Mouse (Mus musculus): ENCODE measurements around the gene Prrt2. TPM values are rescaled to one million over a fixed set of nuclear protein-coding genes. Genes with fewer than 3 reads are reported as not detected.

Gene Prrt2
- 3.3 and 4.4 TPM in 2 replicates for polyA plus RNA-seq (2016; fragmentation: Nextera tagmentation; extraction: Ambion mirVana)

DNA sequence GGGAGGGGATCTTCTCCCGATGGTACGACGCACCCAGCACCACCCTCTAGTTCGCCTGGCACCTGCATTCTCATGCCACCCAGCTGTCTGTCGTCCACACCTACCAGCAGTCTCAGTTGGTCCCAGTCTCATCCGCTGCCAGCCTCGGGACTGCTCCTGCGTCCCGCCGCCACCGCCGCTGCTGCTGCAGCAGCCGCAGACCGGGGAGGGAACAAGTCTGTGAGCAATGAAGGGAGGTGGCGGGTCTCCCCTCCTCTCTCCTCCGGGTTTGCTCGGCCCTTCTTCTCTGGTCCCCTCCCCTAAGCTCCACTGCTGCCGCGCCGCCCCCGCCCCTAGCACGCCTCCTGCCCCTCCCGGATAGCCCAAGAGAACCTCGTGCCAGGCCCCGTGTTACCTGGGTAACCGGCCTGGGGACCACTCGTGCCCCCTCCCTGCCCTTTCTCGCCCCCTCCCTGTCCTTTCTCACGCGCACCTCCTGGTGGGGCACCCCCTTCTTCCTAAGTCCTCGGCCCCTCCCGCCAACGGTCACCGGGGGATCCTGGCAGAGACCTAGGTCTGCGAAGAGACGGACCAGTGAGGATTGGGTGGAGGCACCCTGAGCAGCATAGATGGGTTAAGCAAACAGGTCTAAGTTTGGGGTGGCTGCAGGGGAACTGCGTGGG is at the start of gene Prrt2, which contains the start of gene Gm42742:
Gene Prrt2, minus strand, starts transcription at position 311 of the 662 bp plus-strand sequence.
Gene Gm42742, minus strand, starts transcription at position 197 of the 662 bp plus-strand sequence.
- Histone ChIP-seq H3K9me3 (no peaks in the 10 kb centered on the region), H3K4me3 (peak within 1 kb of the TSS; percentile 90), H3K36me3 (peaks cover 43% of the 10 kb centered on the region), H3K27me3 (ENCODE audit: insufficient read depth, poor library complexity, severe bottlenecking) (no peaks in the 10 kb centered on the region), H3K27ac (peak within 1 kb of the TSS; percentile 86), H3K4me1 (replicated peaks) (peaks cover 88% of the 10 kb centered on the region)
- peak; percentile 68 for DNase-seq (ENCODE audit: low spot score)
- under 1% methylated on average over 37 of the region's 37 CpGs for WGBS

GRCm38 (mm10) chr7:127066317-127066716 is 45.3 kb upstream of the Prrt2 start:
- H3K36me3 ChIP-seq, result no peaks in the 10 kb centered on the region
- no peaks in the 10 kb centered on the region for H3K9me3 ChIP-seq
- H3K4me1 ChIP-seq (replicated peaks), result no peaks in the 10 kb centered on the region
- no peak overlapping the region for H3K4me3 ChIP-seq
- H3K27ac ChIP-seq, result no peak overlapping the region
- no peak for DNase-seq (ENCODE audit: low spot score)
- WGBS, result 83% methylated on average over 4 of the region's 4 CpGs
- no peaks in the 10 kb centered on the region for H3K27me3 ChIP-seq (ENCODE audit: insufficient read depth, poor library complexity, severe bottlenecking)

DNA sequence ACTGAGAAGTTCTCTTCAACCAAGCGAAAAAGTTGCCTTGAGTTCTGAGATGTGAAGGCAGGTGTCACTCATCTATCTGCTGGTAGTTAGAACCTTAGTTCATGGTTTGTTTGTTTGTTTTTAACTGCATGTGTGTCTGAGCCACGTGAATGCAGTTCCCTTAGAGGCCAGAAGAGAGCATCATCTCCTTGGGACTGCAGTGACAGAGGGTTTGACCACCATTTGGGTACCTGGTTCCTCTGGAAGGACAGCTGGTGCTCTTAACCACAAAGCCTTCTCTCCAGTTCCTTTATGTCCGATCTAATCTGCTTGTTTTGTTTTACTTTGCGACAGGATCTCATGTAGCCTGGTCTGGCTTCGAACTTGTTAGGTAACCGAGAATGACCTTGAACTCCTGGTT is 44.5 kb upstream of the Prrt2 start:
- no peaks in the 10 kb centered on the region for H3K4me1 ChIP-seq (replicated peaks)
- no peak for DNase-seq (ENCODE audit: low spot score)
- no peaks in the 10 kb centered on the region for H3K27me3 ChIP-seq (ENCODE audit: insufficient read depth, poor library complexity, severe bottlenecking)
- WGBS, result 86% methylated on average over 6 of the region's 6 CpGs
- H3K36me3 ChIP-seq, result no peaks in the 10 kb centered on the region
- no peak overlapping the region for H3K27ac ChIP-seq
- no peak overlapping the region for H3K4me3 ChIP-seq
- no peaks in the 10 kb centered on the region for H3K9me3 ChIP-seq

GRCm38 (mm10) chr7:127055026-127055585 is 34.1 kb upstream of the Prrt2 start:
- Histone ChIP-seq H3K36me3 (no peaks in the 10 kb centered on the region), H3K27me3 (ENCODE audit: insufficient read depth, poor library complexity, severe bottlenecking) (no peaks in the 10 kb centered on the region), H3K27ac (no peak overlapping the region), H3K4me3 (no peak overlapping the region), H3K9me3 (no peaks in the 10 kb centered on the region), H3K4me1 (replicated peaks) (no peaks in the 10 kb centered on the region)
- WGBS, result 77% methylated on average over 5 of the region's 5 CpGs
- DNase-seq (ENCODE audit: low spot score), result no peak

GRCm38 (mm10) chr7:127041851-127042672 is 21.1 kb upstream of the Prrt2 start, which contains the start of gene Kif22:
Gene Kif22 (minus strand): TSS chr7:127042471.
- no peaks in the 10 kb centered on the region for H3K9me3 ChIP-seq
- H3K4me3 ChIP-seq, result peak within 1 kb of the TSS; percentile 96
- H3K27ac ChIP-seq, result peak within 1 kb of the TSS; percentile 96
- peak; percentile 92 for DNase-seq (ENCODE audit: low spot score)
- H3K27me3 ChIP-seq (ENCODE audit: insufficient read depth, poor library complexity, severe bottlenecking), result no peaks in the 10 kb centered on the region
- WGBS, result under 1% methylated on average over 53 of the region's 53 CpGs
- H3K4me1 ChIP-seq (replicated peaks), result peaks cover 23% of the 10 kb centered on the region
- peaks cover 34% of the 10 kb centered on the region for H3K36me3 ChIP-seq

- DNase-seq (ENCODE audit: low spot score), result no peak
- no peak overlapping the region for H3K27ac ChIP-seq
- peaks cover 17% of the 10 kb centered on the region for H3K4me1 ChIP-seq (replicated peaks)
- 81% methylated on average over 1 of the region's 1 CpGs for WGBS
- no peaks in the 10 kb centered on the region for H3K27me3 ChIP-seq (ENCODE audit: insufficient read depth, poor library complexity, severe bottlenecking)
- peaks cover 86% of the 10 kb centered on the region for H3K36me3 ChIP-seq
- no peak overlapping the region for H3K4me3 ChIP-seq
- H3K9me3 ChIP-seq, result no peaks in the 10 kb centered on the region
Observed at GRCm38 (mm10) chr7:127031244-127031643, 10.2 kb upstream of the Prrt2 start.

DNA sequence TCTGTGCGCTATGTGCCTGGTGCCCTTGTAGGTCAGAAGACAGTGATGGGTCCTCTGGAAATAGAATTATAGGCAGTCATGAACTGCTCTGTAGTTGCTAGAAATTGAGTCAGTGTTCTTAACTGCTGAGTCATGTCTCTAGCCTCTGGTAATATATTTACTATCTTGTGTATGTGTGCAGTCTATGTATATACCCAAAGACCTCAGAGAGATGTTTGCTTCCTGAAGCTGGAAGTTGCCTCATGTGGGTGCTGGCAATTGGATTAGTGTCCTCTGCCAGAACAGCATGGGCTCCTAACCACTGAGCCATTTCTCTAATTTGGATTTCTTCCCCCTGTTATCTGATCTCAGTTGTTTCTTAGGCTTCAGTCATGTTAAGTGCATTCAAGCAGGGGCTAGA is 9.2 kb upstream of the Prrt2 start:
- DNase-seq (ENCODE audit: low spot score), result no peak
- Histone ChIP-seq H3K27me3 (ENCODE audit: insufficient read depth, poor library complexity, severe bottlenecking) (no peaks in the 10 kb centered on the region), H3K4me3 (no peak overlapping the region), H3K36me3 (peaks cover 81% of the 10 kb centered on the region), H3K9me3 (no peaks in the 10 kb centered on the region), H3K4me1 (replicated peaks) (peaks cover 20% of the 10 kb centered on the region), H3K27ac (no peak overlapping the region)
- WGBS, result 100% methylated on average over 1 of the region's 1 CpGs

GRCm38 (mm10) chr7:127027885-127028284 is 6.9 kb upstream of the Prrt2 start:
- no peak for DNase-seq (ENCODE audit: low spot score)
- peaks cover 81% of the 10 kb centered on the region for H3K36me3 ChIP-seq
- 79% methylated on average over 8 of the region's 8 CpGs for WGBS

DNA sequence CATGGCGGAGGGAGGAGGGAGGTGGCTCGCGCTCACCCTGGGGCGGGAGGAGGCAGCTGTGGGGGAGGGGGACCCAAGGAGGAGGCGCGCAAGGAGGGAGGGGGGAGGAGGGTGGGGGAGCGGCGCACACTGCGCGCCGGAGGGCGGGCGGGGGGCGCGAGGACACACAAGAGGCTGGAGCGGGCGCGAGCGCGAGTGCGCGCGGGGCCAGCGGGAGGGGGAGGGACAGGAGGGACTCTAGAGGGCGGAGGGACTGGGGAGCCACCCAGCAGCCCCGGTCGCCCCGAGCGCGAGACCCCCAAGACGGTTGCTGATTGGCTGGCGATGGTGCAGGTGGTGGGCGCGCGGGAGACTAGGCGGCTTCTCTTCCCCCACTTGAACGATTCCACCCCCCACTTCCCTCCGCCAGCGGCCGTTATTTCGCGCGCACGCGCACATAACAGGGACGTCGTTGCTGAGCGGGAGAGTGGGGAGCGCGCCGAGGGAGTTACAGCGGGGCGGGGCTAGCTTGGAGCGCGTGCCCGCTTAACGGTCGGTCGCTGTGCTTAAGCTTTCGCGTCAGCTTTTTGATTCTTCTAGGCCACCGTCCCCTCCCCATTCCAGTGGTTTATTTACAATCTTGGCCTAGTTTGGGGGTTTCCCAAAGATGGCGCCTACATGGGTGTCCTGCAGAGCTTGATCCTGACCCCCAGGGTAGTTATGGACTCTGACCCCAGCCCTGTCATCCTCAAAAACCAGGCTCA is 6.1 kb upstream of the Prrt2 start, which contains the start of gene Maz:
Gene Maz, minus strand, starts transcription at position 54 of the 743 bp plus-strand sequence.
- peak; percentile 100 for DNase-seq (ENCODE audit: low spot score)
- H3K4me1 ChIP-seq (replicated peaks), result peaks cover 50% of the 10 kb centered on the region
- H3K36me3 ChIP-seq, result peaks cover 81% of the 10 kb centered on the region

More at GRCm38 (mm10) chr7:127027885-127028284, 6.9 kb upstream of the Prrt2 start:
- H3K27me3 ChIP-seq (ENCODE audit: insufficient read depth, poor library complexity, severe bottlenecking), result no peaks in the 10 kb centered on the region
- peaks cover 43% of the 10 kb centered on the region for H3K4me1 ChIP-seq (replicated peaks)
- H3K27ac ChIP-seq, result peak overlapping the region; percentile 100
- H3K9me3 ChIP-seq, result no peaks in the 10 kb centered on the region
- peak overlapping the region; percentile 90 for H3K4me3 ChIP-seq

GRCm38 (mm10) chr7:127026616-127026983 is 5.6 kb upstream of the Prrt2 start:
- Histone ChIP-seq H3K27ac (peak overlapping the region; percentile 100), H3K4me3 (peak overlapping the region; percentile 90), H3K9me3 (no peaks in the 10 kb centered on the region), H3K27me3 (ENCODE audit: insufficient read depth, poor library complexity, severe bottlenecking) (no peaks in the 10 kb centered on the region), H3K4me1 (replicated peaks) (peaks cover 56% of the 10 kb centered on the region), H3K36me3 (peaks cover 80% of the 10 kb centered on the region)
- WGBS, result 8% methylated on average over 36 of the region's 48 CpGs
- no peak for DNase-seq (ENCODE audit: low spot score)

More for the DNA sequence above, 6.1 kb upstream of the Prrt2 start, which contains the start of gene Maz:
- Histone ChIP-seq H3K27me3 (ENCODE audit: insufficient read depth, poor library complexity, severe bottlenecking) (no peaks in the 10 kb centered on the region), H3K27ac (peak within 1 kb of the TSS; percentile 100), H3K4me3 (peak within 1 kb of the TSS; percentile 90), H3K9me3 (no peaks in the 10 kb centered on the region)
- WGBS, result under 1% methylated on average over 57 of the region's 63 CpGs

DNA sequence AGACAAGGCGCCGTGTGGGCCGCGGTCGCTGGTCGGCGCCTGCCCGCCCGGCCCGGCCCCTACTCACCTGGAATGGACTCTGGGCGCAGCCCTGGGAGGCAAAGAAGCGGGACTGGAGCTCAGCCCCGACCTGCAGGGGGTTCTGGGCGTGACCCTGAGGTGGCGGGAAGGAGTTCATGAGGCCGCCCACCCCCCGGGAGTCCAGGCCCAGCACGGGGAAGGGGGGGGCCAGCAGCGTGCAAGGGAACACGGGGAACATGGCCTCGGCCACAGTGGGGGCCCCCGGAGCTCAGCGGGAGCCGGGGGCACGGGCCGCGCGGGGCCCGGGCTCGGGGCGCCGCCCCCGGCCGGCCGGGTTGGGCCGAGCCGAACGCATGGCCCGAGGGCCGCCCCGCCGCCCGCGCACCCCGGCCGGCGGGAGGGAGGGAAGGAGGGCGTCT is 5.2 kb upstream of the Prrt2 start:
- no peaks in the 10 kb centered on the region for H3K9me3 ChIP-seq
- no peaks in the 10 kb centered on the region for H3K27me3 ChIP-seq (ENCODE audit: insufficient read depth, poor library complexity, severe bottlenecking)
- peak overlapping the region; percentile 90 for H3K4me3 ChIP-seq
- WGBS, result under 1% methylated on average over 48 of the region's 48 CpGs
- DNase-seq (ENCODE audit: low spot score), result peak; percentile 79
- H3K4me1 ChIP-seq (replicated peaks), result peaks cover 60% of the 10 kb centered on the region
- H3K27ac ChIP-seq, result peak overlapping the region; percentile 100
- peaks cover 76% of the 10 kb centered on the region for H3K36me3 ChIP-seq

- Histone ChIP-seq H3K9me3 (no peaks in the 10 kb centered on the region), H3K27ac (peak overlapping the region; percentile 100), H3K36me3 (peaks cover 71% of the 10 kb centered on the region), H3K4me3 (peak overlapping the region; percentile 90), H3K27me3 (ENCODE audit: insufficient read depth, poor library complexity, severe bottlenecking) (no peaks in the 10 kb centered on the region), H3K4me1 (replicated peaks) (peaks cover 65% of the 10 kb centered on the region)
- DNase-seq (ENCODE audit: low spot score), result no peak
- WGBS, result under 1% methylated on average over 65 of the region's 65 CpGs
Observed at GRCm38 (mm10) chr7:127025556-127026160, 4.6 kb upstream of the Prrt2 start.
